Mouse (Mus musculus) intestine, embryonic 14.5 days (tissue): ENCODE measurements around the gene Apobec2. TPM values are rescaled to one million over a fixed set of nuclear protein-coding genes. Genes with fewer than 3 reads are reported as not detected.
"Not testable (repeated sequence)": the region's sequence is repeated elsewhere in the genome, so short reads cannot be mapped to it uniquely, and the experiment has no call there.

ENCODE experiments used
- ATAC-seq: fragments of 200-750 bp; cut with Nextera tagmentation; replicated peaks from 2 replicates; pipeline ENCODE4 v1.8.0; 2017; ENCODE audit warnings: low read depth, moderate number of reproducible peaks, moderate TSS enrichment, moderate library complexity; ENCODE audit not compliant: low FRiP score, low TSS enrichment
- DNase-seq: peaks from one replicate; pipeline ENCODE4 v3.0.0-alpha.2; 2018; ENCODE audit warnings: low spot score
- H3K27ac ChIP-seq: fragments of 300-500 bp; sonication (generic); 2 replicates; pipeline ENCODE4 v1.5.1; 2014; ENCODE audit warnings: low read depth, mild to moderate bottlenecking, control low read depth
- H3K27me3 ChIP-seq: fragments of 300-500 bp; sonication (generic); replicated peaks from 2 replicates; pipeline ENCODE4 v1.6.1; 2014; ENCODE audit warnings: low read length, control low read depth; ENCODE audit not compliant: control insufficient read depth, insufficient read depth
- H3K36me3 ChIP-seq: fragments of 300-500 bp; sonication (generic); 2 replicates; pipeline ENCODE4 v1.6.1; 2014; ENCODE audit warnings: low read length, control low read depth; ENCODE audit not compliant: control insufficient read depth, insufficient read depth
- H3K4me1 ChIP-seq: fragments of 300-500 bp; sonication (generic); replicated peaks from 2 replicates; pipeline ENCODE4 v1.6.1; 2014; ENCODE audit warnings: low read length, control low read depth, mixed read lengths; ENCODE audit not compliant: control insufficient read depth, insufficient read depth
- H3K4me2 ChIP-seq: fragments of 300-500 bp; sonication (generic); 2 replicates; pipeline ENCODE4 v1.6.1; 2014; ENCODE audit warnings: low read length
- H3K4me3 ChIP-seq: fragments of 300-500 bp; sonication (generic); 2 replicates; pipeline ENCODE4 v1.5.1; 2014; ENCODE audit warnings: low read depth, low read length, control low read depth, mixed read lengths
- H3K9ac ChIP-seq: fragments of 300-500 bp; sonication (generic); 2 replicates; pipeline ENCODE4 v1.6.1; 2014; ENCODE audit warnings: mild to moderate bottlenecking, low read length
- H3K9me3 ChIP-seq: fragments of 300-500 bp; sonication (generic); 2 replicates; pipeline ENCODE4 v1.6.1; 2016; ENCODE audit warnings: low read length, control low read depth; ENCODE audit not compliant: control insufficient read depth
- WGBS: fragments of 180-500 bp; shearing (Covaris S2); extraction: QIAGEN DNeasy Blood & Tissue Kit; methylation state at CpG from one replicate; pipeline ENCODE4 v1.1.7; 2014; 5-methylcytosine and 5-hydroxymethylcytosine counted together
- polyA plus RNA-seq: library from polyadenylated mRNA; unstranded; fragments of >200 nt; fragmentation: Nextera tagmentation; extraction: Ambion mirVana; gene quantifications from 2 replicates; pipeline ENCODE4 v1.2.1, GENCODE M21; 2014

Apobec2 gene
- polyA plus RNA-seq = 2.4 and 3.3 TPM in 2 replicates

GRCm38 (mm10) chr17:48432158-48432980, at the start of gene Apobec2:
Gene Apobec2 (minus strand): TSS chr17:48432930.
- H3K27ac ChIP-seq = peak within 1 kb of the TSS; percentile 59
- H3K4me1 ChIP-seq = peaks cover 48% of the 10 kb centered on the region
- H3K4me3 ChIP-seq = no peak within 1 kb of the TSS
- no peak within 1 kb of the TSS for H3K4me2 ChIP-seq
- DNase-seq (no peak), ATAC-seq (no peak; the same call in 1 of the 2 replicates)
- H3K9me3 ChIP-seq = no peaks in the 10 kb centered on the region
- H3K9ac ChIP-seq = no peak within 1 kb of the TSS
- no peaks in the 10 kb centered on the region for H3K36me3 ChIP-seq
- no peaks in the 10 kb centered on the region for H3K27me3 ChIP-seq
- 50% methylated on average over 16 of the region's 16 CpGs for WGBS

- no peak for ATAC-seq
- 85% methylated on average over 10 of the region's 10 CpGs for WGBS
- H3K4me2 ChIP-seq = no peak overlapping the region
These were observed 47.2 kb upstream of the Apobec2 start for GRCm38 (mm10) chr17:48479952-48480351.

GRCm38 (mm10) chr17:48475444-48475843, 42.7 kb upstream of the Apobec2 start:
- H3K4me1 ChIP-seq = no peaks in the 10 kb centered on the region
- no peak overlapping the region for H3K4me2 ChIP-seq
- no peak overlapping the region for H3K9ac ChIP-seq
- H3K4me3 ChIP-seq = no peak overlapping the region
- H3K27ac ChIP-seq = no peak overlapping the region
- H3K36me3 ChIP-seq = no peaks in the 10 kb centered on the region
- WGBS = 80% methylated on average over 8 of the region's 8 CpGs
- no peaks in the 10 kb centered on the region for H3K27me3 ChIP-seq
- no peaks in the 10 kb centered on the region for H3K9me3 ChIP-seq
- no peak for ATAC-seq
- DNase-seq = no peak

More at GRCm38 (mm10) chr17:48479952-48480351, 47.2 kb upstream of the Apobec2 start:
- no peak overlapping the region for H3K9ac ChIP-seq
- H3K27ac ChIP-seq = no peak overlapping the region
- no peaks in the 10 kb centered on the region for H3K4me1 ChIP-seq
- no peak overlapping the region for H3K4me3 ChIP-seq
- H3K27me3 ChIP-seq = no peaks in the 10 kb centered on the region
- no peak for DNase-seq
- no peaks in the 10 kb centered on the region for H3K9me3 ChIP-seq
- no peaks in the 10 kb centered on the region for H3K36me3 ChIP-seq

GRCm38 (mm10) chr17:48474282-48474681, 41.6 kb upstream of the Apobec2 start:
- ATAC-seq, DNase-seq: not testable (repeated sequence)
- WGBS = 80% methylated on average over 6 of the region's 6 CpGs

GRCm38 (mm10) chr17:48467395-48468231, 34.9 kb upstream of the Apobec2 start:
- H3K4me2 ChIP-seq = peak overlapping the region; percentile 16
- WGBS = 10% methylated on average over 22 of the region's 22 CpGs
- no peaks in the 10 kb centered on the region for H3K36me3 ChIP-seq
- no peak overlapping the region for H3K27ac ChIP-seq
- no peak overlapping the region for H3K9ac ChIP-seq
- H3K4me1 ChIP-seq = no peaks in the 10 kb centered on the region
- ATAC-seq (peak; percentile 78), DNase-seq (peak; percentile 96)
- H3K27me3 ChIP-seq = 0 out of 2 replicates have a peak, but pooled peaks cover 2% of the 10 kb centered on the region
- H3K9me3 ChIP-seq = no peaks in the 10 kb centered on the region
- H3K4me3 ChIP-seq = no peak overlapping the region

More at GRCm38 (mm10) chr17:48474282-48474681, 41.6 kb upstream of the Apobec2 start:
- H3K9ac ChIP-seq, H3K36me3 ChIP-seq, H3K9me3 ChIP-seq, H3K4me1 ChIP-seq, H3K4me2 ChIP-seq, H3K4me3 ChIP-seq, H3K27me3 ChIP-seq, H3K27ac ChIP-seq: not testable (repeated sequence)

GRCm38 (mm10) chr17:48466769-48467394, 34.2 kb upstream of the Apobec2 start:
- DNase-seq = peak; percentile 56
- Histone ChIP-seq H3K27ac (no peak overlapping the region), H3K4me1 (no peaks in the 10 kb centered on the region), H3K27me3 (0 out of 2 replicates have a peak, but pooled peaks cover 2% of the 10 kb centered on the region), H3K9me3 (no peaks in the 10 kb centered on the region), H3K9ac (no peak overlapping the region), H3K4me2 (peak overlapping the region; percentile 16), H3K36me3 (no peaks in the 10 kb centered on the region), H3K4me3 (no peak overlapping the region)
- 46% methylated on average over 22 of the region's 22 CpGs for WGBS
- ATAC-seq = peak; percentile 74

- Histone ChIP-seq H3K9ac (no peak overlapping the region), H3K4me2 (no peak overlapping the region), H3K9me3 (no peaks in the 10 kb centered on the region), H3K27ac (no peak overlapping the region), H3K4me1 (no peaks in the 10 kb centered on the region), H3K36me3 (no peaks in the 10 kb centered on the region), H3K27me3 (0 out of 2 replicates have a peak, but pooled peaks cover 2% of the 10 kb centered on the region), H3K4me3 (no peak overlapping the region)
- no peak for DNase-seq
- ATAC-seq = no peak
- 93% methylated on average over 4 of the region's 4 CpGs for WGBS
These were observed 30.7 kb upstream of the Apobec2 start for GRCm38 (mm10) chr17:48463391-48463790.

DNA sequence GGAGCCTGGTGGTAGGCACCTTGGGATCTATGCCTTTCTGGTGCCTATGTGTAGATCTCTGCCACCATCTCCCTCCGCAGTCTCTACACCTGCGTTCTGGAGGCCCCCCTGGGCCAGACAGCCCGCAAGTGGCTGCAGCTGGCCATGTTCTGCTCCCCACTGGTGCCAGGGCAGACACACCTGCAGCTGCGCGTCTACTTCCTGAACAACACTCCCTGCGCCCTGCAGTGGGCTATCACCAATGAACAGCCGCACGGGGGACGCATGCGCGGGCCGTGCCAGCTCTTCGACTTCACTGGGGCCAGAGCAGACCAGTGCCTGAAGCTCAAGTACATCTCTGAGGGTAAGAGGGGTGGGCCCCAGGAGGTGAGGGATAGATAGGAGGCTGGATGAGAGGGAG, 29.4 kb upstream of the Apobec2 start:
- Histone ChIP-seq H3K27me3 (0 out of 2 replicates have a peak, but pooled peaks cover 2% of the 10 kb centered on the region), H3K4me2 (no peak overlapping the region), H3K4me1 (no peaks in the 10 kb centered on the region), H3K9ac (no peak overlapping the region), H3K27ac (no peak overlapping the region), H3K36me3 (no peaks in the 10 kb centered on the region), H3K9me3 (no peaks in the 10 kb centered on the region), H3K4me3 (no peak overlapping the region)
- 94% methylated on average over 13 of the region's 13 CpGs for WGBS
- DNase-seq (no peak), ATAC-seq (no peak)
